Mouse (Mus musculus) limb, embryonic 13.5 days (tissue): Measurements from ENCODE around the gene Snx3. TPM values are rescaled to one million over a fixed set of nuclear protein-coding genes. Genes with fewer than 3 reads are reported as not detected.

ENCODE experiments used
- ATAC-seq: fragments of 200-750 bp; cut with Nextera tagmentation; 2 replicates; pipeline ENCODE4 v1.8.0; 2017; ENCODE audit warnings: low read depth, moderate number of reproducible peaks, moderate TSS enrichment; ENCODE audit not compliant: low FRiP score
- H3K27ac ChIP-seq: fragments of 300-500 bp; sonication (generic); 2 replicates; pipeline ENCODE4 v1.5.1; 2015; ENCODE audit warnings: inconsistent platforms, mild to moderate bottlenecking, moderate library complexity
- H3K27me3 ChIP-seq: fragments of 300-500 bp; sonication (generic); 2 replicates; pipeline ENCODE4 v1.6.1; 2015; ENCODE audit warnings: mild to moderate bottlenecking, inconsistent platforms
- H3K36me3 ChIP-seq: fragments of 300-500 bp; sonication (generic); 2 replicates; pipeline ENCODE4 v1.6.1; 2015; ENCODE audit warnings: inconsistent platforms, mild to moderate bottlenecking, moderate library complexity
- H3K4me1 ChIP-seq: fragments of 300-500 bp; sonication (generic); 2 replicates; pipeline ENCODE4 v1.6.1; 2015; ENCODE audit warnings: inconsistent platforms
- H3K4me2 ChIP-seq: fragments of 300-500 bp; sonication (generic); replicated peaks from 2 replicates; pipeline ENCODE4 v1.6.1; 2015; ENCODE audit warnings: inconsistent platforms, mild to moderate bottlenecking, moderate library complexity
- H3K4me3 ChIP-seq: fragments of 300-500 bp; sonication (generic); 2 replicates; pipeline ENCODE4 v1.5.1; 2015; ENCODE audit warnings: moderate library complexity, mild to moderate bottlenecking, inconsistent platforms
- H3K9ac ChIP-seq: fragments of 300-500 bp; sonication (generic); 2 replicates; pipeline ENCODE4 v1.6.1; 2015; ENCODE audit warnings: mild to moderate bottlenecking, inconsistent platforms
- H3K9me3 ChIP-seq: fragments of 300-500 bp; sonication (generic); 2 replicates; pipeline ENCODE4 v1.6.1; 2016; ENCODE audit warnings: inconsistent platforms
- WGBS: fragments of 180-500 bp; shearing (Covaris S2); methylation state at CpG from one replicate; pipeline ENCODE4 v1.1.7; 2015; 5-methylcytosine and 5-hydroxymethylcytosine counted together
- polyA plus RNA-seq: library from polyadenylated mRNA; unstranded; fragments of >200 nt; fragmentation: Nextera tagmentation; extraction: Ambion mirVana; gene quantifications from 2 replicates; pipeline ENCODE4 v1.2.1, GENCODE M21; 2015

Gene Snx3
- polyA plus RNA-seq, 1 experiment from 2014 or later, result 318 TPM

GRCm38 (mm10) chr10:42581694-42582565 is 80.1 kb downstream of the Snx3 start:
- no peaks in the 10 kb centered on the region for H3K9me3 ChIP-seq
- peak overlapping the region; percentile 10; the same call in 1 of the 2 replicates for H3K4me3 ChIP-seq
- ATAC-seq, result no peak
- H3K36me3 ChIP-seq, result no peaks in the 10 kb centered on the region
- peaks cover 98% of the 10 kb centered on the region for H3K27me3 ChIP-seq
- no peak overlapping the region for H3K27ac ChIP-seq
- no peak overlapping the region for H3K9ac ChIP-seq
- peak overlapping the region; percentile 50 for H3K4me2 ChIP-seq
- WGBS, result 1% methylated on average over 44 of the region's 45 CpGs
- peaks cover 40% of the 10 kb centered on the region for H3K4me1 ChIP-seq

GRCm38 (mm10) chr10:42582566-42583110 is 80.8 kb downstream of the Snx3 start:
- Histone ChIP-seq H3K4me1 (peaks cover 40% of the 10 kb centered on the region), H3K9ac (no peak overlapping the region), H3K4me2 (peak overlapping the region; percentile 50; the same call in 1 of the 2 replicates), H3K27me3 (peaks cover 98% of the 10 kb centered on the region), H3K4me3 (peak overlapping the region; percentile 28), H3K36me3 (no peaks in the 10 kb centered on the region), H3K9me3 (no peaks in the 10 kb centered on the region), H3K27ac (no peak overlapping the region)
- WGBS, result under 1% methylated on average over 44 of the region's 44 CpGs
- no peak for ATAC-seq

- peak within 1 kb of the TSS; percentile 50 for H3K4me2 ChIP-seq
- no peak within 1 kb of the TSS for H3K27ac ChIP-seq
- no peak for ATAC-seq
- no peak within 1 kb of the TSS for H3K9ac ChIP-seq
- under 1% methylated on average over 43 of the region's 43 CpGs for WGBS
- peaks cover 98% of the 10 kb centered on the region for H3K27me3 ChIP-seq
- H3K4me1 ChIP-seq, result peaks cover 40% of the 10 kb centered on the region
- H3K36me3 ChIP-seq, result no peaks in the 10 kb centered on the region
- H3K9me3 ChIP-seq, result no peaks in the 10 kb centered on the region
- H3K4me3 ChIP-seq, result peak within 1 kb of the TSS; percentile 28
Observed at GRCm38 (mm10) chr10:42583157-42583872, 81.5 kb downstream of the Snx3 start, which contains the start of the genes Nr2e1 and Ostm1. Nr2e1 (minus strand) TSS chr10:42583632. Ostm1 (plus strand) TSS chr10:42583822.

- Histone ChIP-seq H3K27ac (no peak overlapping the region), H3K4me1 (peaks cover 40% of the 10 kb centered on the region), H3K36me3 (no peaks in the 10 kb centered on the region), H3K9me3 (no peaks in the 10 kb centered on the region), H3K4me3 (peak overlapping the region; percentile 28), H3K27me3 (peaks cover 98% of the 10 kb centered on the region), H3K9ac (no peak overlapping the region), H3K4me2 (peak overlapping the region; percentile 50)
- WGBS, result under 1% methylated on average over 32 of the region's 32 CpGs
- no peak for ATAC-seq
Observed at GRCm38 (mm10) chr10:42583902-42584435, 82.1 kb downstream of the Snx3 start.

- Histone ChIP-seq H3K4me1 (peaks cover 36% of the 10 kb centered on the region), H3K4me3 (peak overlapping the region; percentile 28), H3K27me3 (peaks cover 98% of the 10 kb centered on the region), H3K4me2 (peak overlapping the region; percentile 50), H3K36me3 (no peaks in the 10 kb centered on the region), H3K27ac (no peak overlapping the region), H3K9ac (no peak overlapping the region), H3K9me3 (no peaks in the 10 kb centered on the region)
- ATAC-seq, result no peak
- WGBS, result under 1% methylated on average over 37 of the region's 37 CpGs
Observed at GRCm38 (mm10) chr10:42584436-42584983, 82.7 kb downstream of the Snx3 start.

Other genes starting within 250 kb of the Snx3 start
- 8.1 and 8.5 TPM in 2 replicates for gene Foxo3, start 225.3 kb upstream of the Snx3 start, polyA plus RNA-seq
- 6.0 and 6.1 TPM in 2 replicates for gene Afg1l, start 23.5 kb upstream of the Snx3 start, polyA plus RNA-seq
- gene Nr2e1, start 81.6 kb downstream of the Snx3 start, polyA plus RNA-seq, result 0.18 TPM in 1 of 2 replicates, not detected in the other
- gene Ostm1, start 81.8 kb downstream of the Snx3 start, polyA plus RNA-seq, result 7.3 and 7.6 TPM in 2 replicates